Mouse (Mus musculus) thymus, adult 2 months (tissue): Measurements from ENCODE around the gene Cpeb4.

Experiments used
- CTCF ChIP-seq: fragments of 200-500 bp; IDR thresholded peaks from 2 replicates; pipeline ENCODE4 v1.5.1; 2012; ENCODE audit warnings: mild to moderate bottlenecking, control low read depth, low read length, moderate library complexity, borderline replicate concordance; ENCODE audit not compliant: control insufficient read depth, poor library complexity, insufficient read depth; ENCODE audit errors: extremely low read depth
- POLR2A ChIP-seq: fragments of 200-500 bp; IDR thresholded peaks from 2 replicates; pipeline ENCODE4 v1.6.1; 2012; ENCODE audit warnings: mild to moderate bottlenecking, low read length, control low read depth, moderate library complexity; ENCODE audit not compliant: control insufficient read depth, poor library complexity, insufficient read depth; ENCODE audit errors: extremely low read depth

- TF ChIP-seq POLR2A (no peak), CTCF (no peak)
Observed at GRCm38 (mm10) chr11:31833506-31833905, 38.5 kb upstream of the Cpeb4 start.
